Mouse (Mus musculus) liver, embryonic 14.5 days (tissue): ENCODE measurements around the gene Pole4. TPM values are rescaled to one million over a fixed set of nuclear protein-coding genes. Genes with fewer than 3 reads are reported as not detected.

ENCODE experiments used
- ATAC-seq: fragments of 200-750 bp; cut with Nextera tagmentation; 2 replicates; pipeline ENCODE4 v1.8.0; 2017; ENCODE audit warnings: moderate number of reproducible peaks, mild to moderate bottlenecking, moderate library complexity; ENCODE audit not compliant: insufficient read depth
- DNase-seq, 3 experiments: peaks; one replicate each; pipeline ENCODE4 v3.0.0-alpha.2; 2012 to 2013; ENCODE audit warnings: low read depth in 3 of 3, low spot score in 3 of 3
- H3K27ac ChIP-seq: fragments of 300-500 bp; sonication (generic); 2 replicates; pipeline ENCODE4 v1.5.1; 2014; ENCODE audit warnings: moderate library complexity, mild to moderate bottlenecking, control low read depth, inconsistent platforms
- H3K27me3 ChIP-seq: fragments of 300-500 bp; sonication (generic); 2 replicates; pipeline ENCODE4 v1.6.1; 2014; ENCODE audit warnings: mild to moderate bottlenecking, low read length, moderate library complexity; ENCODE audit not compliant: control insufficient read depth, insufficient read depth
- H3K36me3 ChIP-seq: fragments of 300-500 bp; sonication (generic); replicated peaks from 2 replicates; pipeline ENCODE4 v1.6.1; 2014; ENCODE audit warnings: low read depth; ENCODE audit not compliant: control insufficient read depth, insufficient read depth
- H3K4me1 ChIP-seq, 2 experiments: fragments of 200-500 bp in 1 of 2; fragments of 300-500 bp in 1 of 2; sonication (generic) in 1 of 2; replicated peaks; 2 replicates each; pipeline ENCODE4 v1.6.1; 2012 to 2014; ENCODE audit warnings: antibody characterized with exemption in 1 of 2, inconsistent platforms in 1 of 2, low read length in 1 of 2; ENCODE audit not compliant: control insufficient read depth in 2 of 2, insufficient read depth in 2 of 2
- H3K4me2 ChIP-seq: fragments of 300-500 bp; sonication (generic); 2 replicates; pipeline ENCODE4 v1.6.1; 2014; ENCODE audit warnings: low read depth, mild to moderate bottlenecking, control low read depth, moderate library complexity
- H3K4me3 ChIP-seq, 2 experiments: fragments of 200-500 bp in 1 of 2; fragments of 300-500 bp in 1 of 2; sonication (generic) in 1 of 2; 2 replicates each; pipeline ENCODE4 v1.5.1; 2012 to 2014; ENCODE audit warnings: low read depth in 2 of 2, low read length in 2 of 2, mild to moderate bottlenecking in 2 of 2, control low read depth in 1 of 2, inconsistent platforms in 1 of 2, moderate library complexity in 1 of 2; ENCODE audit not compliant: insufficient read depth in 1 of 2
- H3K9ac ChIP-seq: fragments of 300-500 bp; sonication (generic); replicated peaks from 2 replicates; pipeline ENCODE4 v1.6.1; 2014; ENCODE audit warnings: mild to moderate bottlenecking, control low read depth, moderate library complexity
- H3K9me3 ChIP-seq: fragments of 300-500 bp; sonication (generic); 2 replicates; pipeline ENCODE4 v1.6.1; 2016; ENCODE audit warnings: low read length, mixed read lengths; ENCODE audit not compliant: control insufficient read depth
- CTCF ChIP-seq: IDR thresholded peaks from 2 replicates; pipeline ENCODE4 v1.5.1; 2016; ENCODE audit warnings: antibody characterized with exemption, low read depth, control low read depth
- EP300 ChIP-seq: IDR thresholded peaks from 2 replicates; pipeline ENCODE4 v1.6.1; 2016; ENCODE audit warnings: antibody characterized with exemption, low read depth
- WGBS: fragments of 180-500 bp; shearing (Covaris S2); extraction: QIAGEN DNeasy Blood & Tissue Kit; methylation state at CpG from one replicate; pipeline ENCODE4 v1.1.7; 2014; ENCODE audit not compliant: insufficient replicate concordance; 5-methylcytosine and 5-hydroxymethylcytosine counted together
- polyA plus RNA-seq, 2 experiments: library from polyadenylated mRNA; depleted of rRNA in 1 of 2; stranded (reverse) in 1 of 2; unstranded in 1 of 2; fragments of >200 nt; fragmentation: Nextera tagmentation in 1 of 2; extraction: Ambion mirVana in 1 of 2; gene quantifications; 2 replicates each; pipeline versions ENCODE4 v1.2.1 to v1.2.3; 2012 to 2014

The Pole4 gene
- polyA plus RNA-seq, 2 experiments: 15.3 to 53.5 TPM

DNA sequence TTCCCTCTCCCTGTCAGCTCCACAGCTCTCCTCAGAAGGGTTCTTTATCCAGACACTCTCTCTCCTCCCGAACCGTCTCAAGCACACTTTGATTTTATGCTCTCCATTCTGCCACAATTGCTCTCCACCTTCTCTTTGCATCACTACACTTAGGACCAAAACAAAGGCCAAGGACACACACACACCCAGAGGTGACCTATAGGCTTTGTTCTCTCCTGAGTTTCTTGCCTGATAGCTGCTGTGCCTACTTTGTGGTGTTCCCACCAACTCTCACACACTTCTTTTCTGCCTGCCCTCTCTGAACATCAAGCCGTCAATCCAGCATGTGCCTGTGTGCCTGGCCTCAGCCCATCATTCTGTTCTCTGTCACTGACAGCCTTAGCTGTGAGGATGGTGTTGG is 2.6 kb upstream of the Pole4 start:
- H3K4me3 ChIP-seq: no peak overlapping the region
- no peaks in the 10 kb centered on the region for H3K9me3 ChIP-seq
- H3K4me2 ChIP-seq: no peak overlapping the region
- DNase-seq: no peak
- 58% methylated on average over 3 of the region's 3 CpGs for WGBS
- no peak overlapping the region for H3K9ac ChIP-seq
- no peaks in the 10 kb centered on the region for H3K36me3 ChIP-seq
- TF ChIP-seq CTCF (no peak), EP300 (no peak)
- ATAC-seq: no peak
- H3K27me3 ChIP-seq: no peaks in the 10 kb centered on the region
- H3K4me1 ChIP-seq: no peaks in the 10 kb centered on the region
- no peak overlapping the region for H3K27ac ChIP-seq

DNA sequence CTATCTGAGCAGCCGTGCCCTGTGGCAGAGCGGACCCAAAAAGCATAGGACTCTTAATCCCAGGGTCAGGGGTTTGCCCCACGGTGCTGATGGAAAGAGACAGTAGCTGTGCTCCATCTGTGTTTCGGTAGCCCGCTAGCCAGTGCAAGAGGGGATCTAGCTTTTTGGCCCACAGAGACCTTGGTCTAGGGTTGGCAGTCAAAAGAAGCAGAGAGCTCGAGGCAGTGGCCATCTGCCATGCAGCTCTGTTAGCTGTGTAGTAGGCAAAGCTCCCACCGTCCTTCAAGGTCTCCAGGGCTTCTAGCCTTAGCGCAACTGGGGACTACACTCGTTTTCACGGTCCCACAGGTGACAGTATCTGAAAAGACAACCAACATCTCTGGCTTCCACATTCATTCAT is 2.1 kb upstream of the Pole4 start:
- 68% methylated on average over 10 of the region's 10 CpGs for WGBS
- no peaks in the 10 kb centered on the region for H3K9me3 ChIP-seq

DNA sequence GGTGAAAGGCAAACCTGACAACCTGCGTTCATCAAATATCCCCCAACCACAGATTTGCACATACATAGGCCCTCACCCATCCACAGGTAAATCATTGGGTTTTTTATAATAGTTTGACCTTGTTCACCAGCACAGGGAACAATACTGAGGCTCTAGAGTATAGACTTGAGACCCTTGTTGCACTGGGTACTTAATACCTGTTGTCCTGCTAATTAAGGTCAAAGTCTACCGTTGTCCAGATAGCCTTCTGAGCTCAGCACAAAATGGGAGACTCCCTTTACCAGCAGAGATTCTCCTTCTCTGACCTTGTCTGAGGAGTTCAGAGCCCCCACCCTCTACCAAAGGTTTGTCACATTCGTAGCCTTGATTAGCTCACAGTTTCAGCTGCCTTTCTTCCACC is 1.5 kb downstream of the Pole4 start:
- Histone ChIP-seq H3K27me3 (no peaks in the 10 kb centered on the region), H3K9ac (no peak overlapping the region), H3K4me2 (no peak overlapping the region), H3K4me1 (no peaks in the 10 kb centered on the region), H3K9me3 (no peaks in the 10 kb centered on the region), H3K27ac (no peak overlapping the region), H3K36me3 (no peaks in the 10 kb centered on the region), H3K4me3 (no peak overlapping the region)
- 65% methylated on average over 3 of the region's 3 CpGs for whole genome bisulfite sequencing
- TF ChIP-seq CTCF (no peak), EP300 (no peak)
- ATAC-seq: no peak
- no peak for DNase-seq

More for the DNA sequence above, 2.1 kb upstream of the Pole4 start:
- H3K27ac ChIP-seq: no peak overlapping the region
- no peaks in the 10 kb centered on the region for H3K4me1 ChIP-seq
- H3K4me2 ChIP-seq: no peak overlapping the region
- TF ChIP-seq CTCF: no peak
- no peak for TF ChIP-seq EP300
- no peaks in the 10 kb centered on the region for H3K27me3 ChIP-seq
- H3K4me3 ChIP-seq: no peak overlapping the region
- no peak overlapping the region for H3K9ac ChIP-seq
- H3K36me3 ChIP-seq: no peaks in the 10 kb centered on the region
- DNase-seq: no peak
- ATAC-seq: no peak

DNA sequence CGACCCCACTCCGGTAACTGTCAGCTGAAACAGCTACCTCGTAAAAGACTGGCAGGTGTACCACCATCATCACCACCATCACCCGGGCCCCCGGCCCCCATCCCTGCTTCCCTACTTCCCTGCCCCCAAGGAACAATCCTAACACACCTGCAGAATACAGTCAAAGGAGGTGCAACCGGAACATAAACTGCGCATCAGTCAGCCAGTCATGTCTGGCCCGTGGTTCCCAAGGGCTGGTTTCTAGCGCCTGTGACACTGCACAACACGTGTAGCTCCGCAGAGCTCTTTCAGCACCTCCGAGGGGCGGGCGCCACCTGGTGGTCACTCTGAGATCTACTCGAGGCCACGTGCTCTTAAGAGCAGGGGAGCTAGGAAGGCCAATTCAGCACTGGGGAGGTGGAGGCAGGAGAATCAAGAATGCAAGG is 2.6 kb downstream of the Pole4 start:
- WGBS: 24% methylated on average over 16 of the region's 16 CpGs

DNA sequence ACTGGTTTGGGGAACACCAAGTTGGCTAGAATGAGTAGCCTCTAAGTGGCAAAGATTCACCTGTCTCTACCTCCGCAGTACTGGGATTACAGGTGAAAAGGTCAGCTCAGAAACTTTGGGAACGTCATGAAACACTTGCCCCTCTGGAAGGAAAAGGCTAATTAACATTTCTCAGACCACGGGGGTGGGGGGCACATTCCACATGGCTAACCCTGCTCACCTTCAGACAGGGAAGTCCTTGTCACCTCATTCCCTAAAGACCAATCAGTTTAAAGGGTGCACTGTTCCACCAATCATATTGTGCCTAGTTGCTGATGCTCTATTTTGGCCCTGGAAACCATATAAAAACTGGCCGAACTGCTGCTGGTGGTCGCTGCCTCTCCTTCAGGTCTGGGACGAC is 3.9 kb downstream of the Pole4 start:
- 54% methylated on average over 6 of the region's 6 CpGs for WGBS
- ATAC-seq (no peak), DNase-seq (no peak)
- TF ChIP-seq EP300 (no peak), CTCF (no peak)
- Histone ChIP-seq H3K9ac (no peak overlapping the region), H3K27me3 (no peaks in the 10 kb centered on the region), H3K36me3 (no peaks in the 10 kb centered on the region), H3K9me3 (no peaks in the 10 kb centered on the region), H3K4me2 (no peak overlapping the region), H3K4me3 (no peak overlapping the region), H3K27ac (no peak overlapping the region), H3K4me1 (no peaks in the 10 kb centered on the region)

More for the DNA sequence above, 2.6 kb downstream of the Pole4 start:
- H3K9me3 ChIP-seq: no peaks in the 10 kb centered on the region
- H3K4me1 ChIP-seq: no peaks in the 10 kb centered on the region
- DNase-seq (peak; percentile 45 to 52 (median 48)), ATAC-seq (peak; percentile 57)
- no peaks in the 10 kb centered on the region for H3K27me3 ChIP-seq
- H3K4me2 ChIP-seq: no peak overlapping the region
- no peak overlapping the region for H3K4me3 ChIP-seq
- H3K27ac ChIP-seq: no peak overlapping the region
- TF ChIP-seq EP300: no peak
- peak; percentile 99 for TF ChIP-seq CTCF
- H3K9ac ChIP-seq: no peak overlapping the region
- H3K36me3 ChIP-seq: no peaks in the 10 kb centered on the region

DNA sequence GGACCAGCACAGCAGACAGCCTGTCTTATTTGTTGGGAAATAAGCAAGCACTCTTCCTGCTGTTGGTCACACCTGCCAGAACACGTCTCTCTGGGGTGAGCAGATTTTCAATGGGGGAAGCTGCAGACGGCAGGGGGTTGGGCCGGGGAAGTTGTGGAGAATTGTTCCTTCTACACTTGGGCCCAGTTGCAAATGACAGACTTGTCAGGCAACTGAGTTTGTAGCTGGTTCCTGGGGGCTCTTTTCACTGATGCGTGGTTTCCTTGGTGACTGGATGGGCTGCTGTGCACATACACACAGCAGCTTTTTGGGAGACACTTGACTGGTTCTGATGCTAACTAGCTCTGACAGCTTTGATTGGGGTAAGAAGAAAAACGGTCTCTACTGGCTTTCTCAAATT is 5.3 kb downstream of the Pole4 start:
- H3K27me3 ChIP-seq: no peaks in the 10 kb centered on the region
- no peaks in the 10 kb centered on the region for H3K9me3 ChIP-seq
- no peaks in the 10 kb centered on the region for H3K4me1 ChIP-seq
- no peak overlapping the region for H3K27ac ChIP-seq
- H3K4me2 ChIP-seq: no peak overlapping the region
- ATAC-seq (no peak), DNase-seq (no peak)
- TF ChIP-seq EP300: no peak
- no peak for TF ChIP-seq CTCF
- 21% methylated on average over 5 of the region's 5 CpGs for WGBS
- H3K4me3 ChIP-seq: no peak overlapping the region
- no peak overlapping the region for H3K9ac ChIP-seq
- no peaks in the 10 kb centered on the region for H3K36me3 ChIP-seq
